Comparison of ENCODE assay signal across 23 mouse cellular contexts in the genomic region with DNA sequence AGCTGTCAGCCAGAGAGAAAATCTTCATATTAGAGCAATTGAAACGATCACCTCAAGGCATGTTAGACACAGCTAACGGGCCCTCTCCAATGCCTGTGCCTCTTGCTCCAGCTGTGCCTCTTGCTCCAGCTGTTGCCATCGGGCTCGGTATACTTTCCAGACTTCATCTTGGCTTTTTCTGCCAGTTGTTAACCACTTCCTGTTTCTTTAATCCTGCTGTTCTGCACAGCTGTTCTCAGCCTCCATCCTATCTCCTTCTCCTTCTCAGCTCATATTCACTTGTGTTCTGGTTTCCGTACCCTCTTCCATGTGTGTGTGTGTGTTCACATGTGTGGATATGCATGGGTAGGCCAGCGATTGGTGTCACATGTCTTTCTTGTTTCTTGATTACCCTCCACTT. TPM values are rescaled to one million over a fixed set of nuclear protein-coding genes. Genes with fewer than 3 reads are reported as not detected.
DNase-seq lines count a peak whose midpoint lies in the region; ATAC-seq and TF ChIP-seq lines count a peak whose summit lies in the region.
"Had no signal": no experiment of that assay in that cellular context is flagged by ENCODE, and none has a peak within 500 bp of the region (broad histone marks: within the 10 kb centered on the region; RNA-seq: fewer than 3 reads in every experiment).

No protein-coding gene starts in this region.

- no peak overlapping the region for H3K4me2 ChIP-seq in stomach, embryonic 14.5 days (replicated peaks; ENCODE audit: low read depth, low read length)
- H3K4me2 ChIP-seq in stomach, postnatal 0 days (replicated peaks; ENCODE audit: low read depth): no peak overlapping the region
- H3K4me2 ChIP-seq in stomach, embryonic 16.5 days (ENCODE audit: low read depth, low read length): no peak overlapping the region
- H3K4me2 ChIP-seq: heart, embryonic 12.5 days; limb, embryonic 12.5 days; neural tube, embryonic 13.5 days had no signal

- ATAC-seq in stomach, embryonic 14.5 days (ENCODE audit: insufficient number of reproducible peaks, insufficient read depth, low FRiP score, low read depth): 0 out of 2 replicates have a peak, but pooled peaks have one; percentile 18
- no peak for ATAC-seq in stomach, postnatal 0 days (ENCODE audit: low FRiP score, low TSS enrichment)
- ATAC-seq in stomach, embryonic 16.5 days (ENCODE audit: insufficient read depth, low FRiP score): no peak
- ATAC-seq: forebrain, embryonic 16.5 days; midbrain, embryonic 16.5 days had no signal

- no peak overlapping the region for H3K4me3 ChIP-seq in stomach, embryonic 14.5 days (ENCODE audit: low read depth, low read length)
- no peak overlapping the region for H3K4me3 ChIP-seq in stomach, postnatal 0 days (ENCODE audit: low read depth, low read length)
- no peak overlapping the region for H3K4me3 ChIP-seq in stomach, embryonic 16.5 days (replicated peaks; ENCODE audit: low read length)
- H3K4me3 ChIP-seq in layer of hippocampus, adult 2 months: no peak overlapping the region
- H3K4me3 ChIP-seq: heart, embryonic 12.5 days; limb, embryonic 12.5 days; neural tube, embryonic 13.5 days had no signal

- H3K9me3 ChIP-seq in stomach, embryonic 14.5 days (ENCODE audit: control insufficient read depth, low read depth, low read length): no peaks in the 10 kb centered on the region
- H3K9me3 ChIP-seq in stomach, postnatal 0 days (ENCODE audit: control insufficient read depth, low read length): no peaks in the 10 kb centered on the region
- no peaks in the 10 kb centered on the region for H3K9me3 ChIP-seq in stomach, embryonic 16.5 days (replicated peaks; ENCODE audit: control insufficient read depth, low read length)
- H3K9me3 ChIP-seq: heart, embryonic 12.5 days; limb, embryonic 12.5 days; neural tube, embryonic 13.5 days had no signal

- no peak for TF ChIP-seq EP300 in stomach, postnatal 0 days (optimal IDR thresholded peaks at IDR 0.05)

- H3K36me3 ChIP-seq in stomach, embryonic 14.5 days (ENCODE audit: control insufficient read depth, insufficient read depth, low read length): no peaks in the 10 kb centered on the region
- no peaks in the 10 kb centered on the region for H3K36me3 ChIP-seq in stomach, postnatal 0 days (ENCODE audit: control insufficient read depth, insufficient read depth, low read length)
- no peaks in the 10 kb centered on the region for H3K36me3 ChIP-seq in stomach, embryonic 16.5 days (ENCODE audit: control insufficient read depth, insufficient read depth, low read length)
- H3K36me3 ChIP-seq: heart, embryonic 12.5 days; limb, embryonic 12.5 days; neural tube, embryonic 13.5 days had no signal

- H3K9ac ChIP-seq in stomach, embryonic 14.5 days (replicated peaks; ENCODE audit: low read depth, low read length): no peak overlapping the region
- no peak overlapping the region for H3K9ac ChIP-seq in stomach, postnatal 0 days (ENCODE audit: low read length)
- no peak overlapping the region for H3K9ac ChIP-seq in stomach, embryonic 16.5 days (ENCODE audit: low read length)
- H3K9ac ChIP-seq: heart, embryonic 12.5 days; limb, embryonic 12.5 days; neural tube, embryonic 13.5 days had no signal

- H3K27me3 ChIP-seq in stomach, embryonic 14.5 days (ENCODE audit: control insufficient read depth, insufficient read depth, low read length): no peaks in the 10 kb centered on the region
- no peaks in the 10 kb centered on the region for H3K27me3 ChIP-seq in stomach, postnatal 0 days (ENCODE audit: control insufficient read depth, insufficient read depth, low read length)
- H3K27me3 ChIP-seq in stomach, embryonic 16.5 days (ENCODE audit: control insufficient read depth, insufficient read depth, low read length): no peaks in the 10 kb centered on the region
- H3K27me3 ChIP-seq: heart, embryonic 12.5 days; limb, embryonic 12.5 days; neural tube, embryonic 13.5 days had no signal

- 61% methylated on average over 6 of the region's 6 CpGs for WGBS in stomach, embryonic 14.5 days
- 62% methylated on average over 6 of the region's 6 CpGs for WGBS in stomach, postnatal 0 days
- 56% methylated on average over 6 of the region's 6 CpGs for WGBS in stomach, embryonic 16.5 days

- peak; percentile 20 to 31 for DNase-seq in heart, adult 9 months (ENCODE audit: low spot score in 2 of 2)
- no peak for DNase-seq in heart, postnatal 25 days (ENCODE audit: low spot score)
- DNase-seq in stomach, postnatal 0 days (ENCODE audit: low spot score): no peak
- peak; percentile 48 for DNase-seq in forelimb bud, embryonic 11.5 days (ENCODE audit: low read depth, low spot score)
- DNase-seq in adrenal gland, postnatal 25 days: no peak
- no peak for DNase-seq in layer of hippocampus, adult 2 months (ENCODE audit: low spot score in 2 of 2)
- DNase-seq: adrenal gland, postnatal 10 days; cerebellum, postnatal 10 days; kidney, postnatal 36 days; layer of hippocampus, postnatal 36 days; retina, postnatal 1 day; thymus, adult 2 months had no signal

- peaks cover 5% of the 10 kb centered on the region for H3K4me1 ChIP-seq in stomach, embryonic 14.5 days (ENCODE audit: control insufficient read depth, insufficient read depth, low read length)
- no peaks in the 10 kb centered on the region for H3K4me1 ChIP-seq in stomach, postnatal 0 days (replicated peaks; ENCODE audit: control insufficient read depth, insufficient read depth)
- no peaks in the 10 kb centered on the region for H3K4me1 ChIP-seq in stomach, embryonic 16.5 days (ENCODE audit: control insufficient read depth, insufficient read depth, low read length)
- H3K4me1 ChIP-seq: neural tube, embryonic 13.5 days had no signal

- intact Hi-C loops in heart, postnatal 25 days (cut with DNase I): no loop called here

- H3K27ac ChIP-seq in stomach, embryonic 14.5 days (ENCODE audit: low read length): peak overlapping the region; percentile 49; the same call in 1 of the 2 replicates
- H3K27ac ChIP-seq in stomach, postnatal 0 days (replicated peaks): no peak overlapping the region
- peak overlapping the region; percentile 25; the same call in 1 of the 2 replicates for H3K27ac ChIP-seq in stomach, embryonic 16.5 days (ENCODE audit: low read length)
- H3K27ac ChIP-seq in layer of hippocampus, adult 2 months: no peak overlapping the region
- H3K27ac ChIP-seq: limb, embryonic 12.5 days; neural tube, embryonic 13.5 days had no signal

- no peak for TF ChIP-seq CTCF in stomach, postnatal 0 days (IDR thresholded peaks at IDR 0.05; ENCODE audit: low read depth)
- no peak for TF ChIP-seq CTCF in layer of hippocampus, adult 2 months (conservative IDR thresholded peaks at IDR 0.05)

RNA-seq across cellular contexts. Expression of a gene that starts 41.4 kb away (rescaled TPM):
- 1 to 10 TPM; 5.3 to 5.9 TPM for total RNA-seq in heart, postnatal 25 days (2021)
- polyA plus RNA-seq in stomach, embryonic 14.5 days (2014; fragmentation: Nextera tagmentation; extraction: Ambion mirVana): 15.5 and 16.1 TPM in 2 replicates
- 8.5 and 9.2 TPM in 2 replicates for polyA plus RNA-seq in stomach, postnatal 0 days (2015; fragmentation: Nextera tagmentation; extraction: Ambion mirVana)
- 10.6 and 12.0 TPM in 2 replicates for polyA plus RNA-seq in stomach, embryonic 16.5 days (2015; fragmentation: Nextera tagmentation; extraction: Ambion mirVana)
- 3.9 and 4.9 TPM in 2 replicates for total RNA-seq in adrenal gland, postnatal 25 days (2021)
- 1 to 10 TPM; 1.0 to 1.2 TPM for total RNA-seq in layer of hippocampus, adult 2 months (2021)

RNA-seq across cellular contexts. Expression of a gene that starts 42.4 kb away (rescaled TPM):
- total RNA-seq in heart, postnatal 25 days (2021): not detected
- not detected in 2 replicates for polyA plus RNA-seq in stomach, embryonic 14.5 days (2014; fragmentation: Nextera tagmentation; extraction: Ambion mirVana)
- polyA plus RNA-seq in stomach, postnatal 0 days (2015; fragmentation: Nextera tagmentation; extraction: Ambion mirVana): not detected in 2 replicates
- not detected in 2 replicates for polyA plus RNA-seq in stomach, embryonic 16.5 days (2015; fragmentation: Nextera tagmentation; extraction: Ambion mirVana)
- total RNA-seq in adrenal gland, postnatal 25 days (2021): not detected in 2 replicates
- total RNA-seq in layer of hippocampus, adult 2 months (2021): not detected
- total RNA-seq: adrenal gland, postnatal 10 days; ES-E14; gastrocnemius, adult 8-10 months; hematopoietic stem cell, adult 5-6 weeks; layer of hippocampus, postnatal 36 days had no signal
- polyA plus RNA-seq: forebrain, embryonic 16.5 days; heart, embryonic 12.5 days; intestine, embryonic 14.5 days; limb, embryonic 12.5 days; midbrain, embryonic 16.5 days; neural tube, embryonic 13.5 days; thymus, adult 2 months had no signal

Comparison
In these comparisons a context has a peak if more than half of its experiments do, and no peak if none do; other contexts are left out.
1. DNase-seq: peak in heart, adult 9 months (2 of 2) and forelimb bud, embryonic 11.5 days (single experiment); none in heart, postnatal 25 days (single experiment), stomach, postnatal 0 days (single experiment), adrenal gland, postnatal 25 days (single experiment) and layer of hippocampus, adult 2 months (0 of 2).
2. H3K27ac ChIP-seq: peak in stomach, embryonic 14.5 days (single experiment) and stomach, embryonic 16.5 days (single experiment); none in stomach, postnatal 0 days (single experiment) and layer of hippocampus, adult 2 months (single experiment).